Mouse (Mus musculus): ENCODE results near the gene Fam189a1. TPM values are rescaled to one million over a fixed set of nuclear protein-coding genes. Genes with fewer than 3 reads are reported as not detected.

Gene Fam189a1
- polyA plus RNA-seq, 1 experiment, result not detected

- TF ChIP-seq GATA1 (IDR thresholded peaks at IDR 0.05; ENCODE audit: low read length), result no peak
These were observed 138.2 kb downstream of the Fam189a1 start for GRCm38 (mm10) chr7:65018036-65018679.

- TF ChIP-seq GATA1 (IDR thresholded peaks at IDR 0.05; ENCODE audit: low read length), result no peak
These were observed 139.0 kb downstream of the Fam189a1 start for GRCm38 (mm10) chr7:65017348-65017747.

GRCm38 (mm10) chr7:65011133-65011532 lies 145.2 kb downstream of the Fam189a1 start:
- no peak for TF ChIP-seq GATA1 (IDR thresholded peaks at IDR 0.05; ENCODE audit: low read length)

GRCm38 (mm10) chr7:65010275-65010674 lies 146.1 kb downstream of the Fam189a1 start:
- no peak for TF ChIP-seq GATA1 (IDR thresholded peaks at IDR 0.05; ENCODE audit: low read length)

GRCm38 (mm10) chr7:65005731-65006130 lies 150.6 kb downstream of the Fam189a1 start:
- TF ChIP-seq GATA1 (IDR thresholded peaks at IDR 0.05; ENCODE audit: low read length), result no peak

GRCm38 (mm10) chr7:64999718-65000214 lies 156.6 kb downstream of the Fam189a1 start:
- no peak for TF ChIP-seq GATA1 (IDR thresholded peaks at IDR 0.05; ENCODE audit: low read length)

GRCm38 (mm10) chr7:64997743-64998142 lies 158.6 kb downstream of the Fam189a1 start:
- TF ChIP-seq GATA1 (IDR thresholded peaks at IDR 0.05; ENCODE audit: low read length), result no peak

- TF ChIP-seq GATA1 (IDR thresholded peaks at IDR 0.05; ENCODE audit: low read length), result no peak
These were observed 160.4 kb downstream of the Fam189a1 start for GRCm38 (mm10) chr7:64995946-64996444.

GRCm38 (mm10) chr7:64989406-64989805 lies 167.0 kb downstream of the Fam189a1 start:
- TF ChIP-seq GATA1 (IDR thresholded peaks at IDR 0.05; ENCODE audit: low read length), result no peak

- no peak for TF ChIP-seq GATA1 (IDR thresholded peaks at IDR 0.05; ENCODE audit: low read length)
These were observed 168.4 kb downstream of the Fam189a1 start for GRCm38 (mm10) chr7:64988015-64988414.

GRCm38 (mm10) chr7:64984468-64985120 lies 171.8 kb downstream of the Fam189a1 start:
- TF ChIP-seq GATA1 (IDR thresholded peaks at IDR 0.05; ENCODE audit: low read length), result no peak

- no peak for TF ChIP-seq GATA1 (IDR thresholded peaks at IDR 0.05; ENCODE audit: low read length)
These were observed 174.7 kb downstream of the Fam189a1 start for GRCm38 (mm10) chr7:64981511-64982235.

- TF ChIP-seq GATA1 (IDR thresholded peaks at IDR 0.05; ENCODE audit: low read length), result no peak
These were observed 182.6 kb downstream of the Fam189a1 start for GRCm38 (mm10) chr7:64973590-64974262.

- no peak for TF ChIP-seq GATA1 (IDR thresholded peaks at IDR 0.05; ENCODE audit: low read length)
These were observed 194.2 kb downstream of the Fam189a1 start for GRCm38 (mm10) chr7:64962128-64962527.

- TF ChIP-seq GATA1 (IDR thresholded peaks at IDR 0.05; ENCODE audit: low read length), result no peak
These were observed 197.3 kb downstream of the Fam189a1 start for GRCm38 (mm10) chr7:64959087-64959486.
